Mouse (Mus musculus): ENCODE data around the gene Pid1. TPM values are rescaled to one million over a fixed set of nuclear protein-coding genes. Genes with fewer than 3 reads are reported as not detected.
A peak's percentile ranks its signal among the peaks of the same experiment; 100 is the strongest.
"Not testable (repeated sequence)": the region's sequence is repeated elsewhere in the genome, so short reads cannot be mapped to it uniquely, and the experiment has no call there.

Pid1 gene
- total RNA-seq, 2 experiments from 2014 or later, result 4.0 to 5.9 TPM

- DNase-seq (ENCODE audit: low spot score), result no peak
Measured at GRCm38 (mm10) chr1:84361389-84361788, 2.6 kb downstream of the Pid1 start.

GRCm38 (mm10) chr1:84359611-84360500, 4.1 kb downstream of the Pid1 start:
- DNase-seq (ENCODE audit: low spot score), result peak; percentile 69

DNA sequence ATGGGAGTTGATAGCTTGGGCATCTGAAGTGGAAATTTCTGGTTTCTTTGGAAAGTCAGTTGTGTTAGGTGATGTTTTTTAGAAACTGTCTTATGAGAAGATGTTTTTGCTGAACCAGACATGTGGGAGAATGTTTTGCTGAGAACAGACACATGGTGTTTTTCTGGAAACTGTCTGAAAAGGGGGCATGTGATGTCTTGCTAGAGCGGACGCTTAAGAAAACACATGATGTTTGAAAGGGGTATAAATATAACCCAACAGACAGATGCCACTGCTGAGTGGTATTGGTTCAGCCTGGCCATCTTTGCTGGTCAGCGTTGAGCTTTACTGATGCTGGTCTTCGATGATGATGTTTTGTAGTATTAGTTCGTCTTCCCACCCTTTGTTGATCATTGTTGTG, 6.8 kb downstream of the Pid1 start:
- no peak for DNase-seq (ENCODE audit: low spot score)

DNA sequence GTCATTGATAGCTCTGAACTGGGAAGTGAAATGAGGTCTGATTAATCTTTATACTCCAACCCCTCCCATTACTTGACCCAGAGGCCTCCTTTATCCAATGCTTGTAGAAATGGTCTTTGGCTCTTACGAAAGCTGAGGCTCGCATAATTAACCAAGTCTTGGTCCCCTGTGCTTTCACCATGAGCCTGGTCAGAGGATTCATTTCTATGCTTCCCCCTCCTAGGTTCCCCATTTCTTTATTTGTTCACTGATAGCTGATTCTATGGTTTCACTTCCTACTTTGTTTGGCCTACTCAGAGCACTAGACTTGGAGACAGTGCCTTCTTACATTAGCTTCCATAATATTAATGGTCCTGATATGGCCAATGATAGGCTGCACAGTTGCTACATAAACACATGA, 13.7 kb downstream of the Pid1 start:
- DNase-seq (ENCODE audit: low spot score), result no peak

GRCm38 (mm10) chr1:84347796-84348476, 16.0 kb downstream of the Pid1 start:
- DNase-seq (ENCODE audit: low spot score), result no peak

DNA sequence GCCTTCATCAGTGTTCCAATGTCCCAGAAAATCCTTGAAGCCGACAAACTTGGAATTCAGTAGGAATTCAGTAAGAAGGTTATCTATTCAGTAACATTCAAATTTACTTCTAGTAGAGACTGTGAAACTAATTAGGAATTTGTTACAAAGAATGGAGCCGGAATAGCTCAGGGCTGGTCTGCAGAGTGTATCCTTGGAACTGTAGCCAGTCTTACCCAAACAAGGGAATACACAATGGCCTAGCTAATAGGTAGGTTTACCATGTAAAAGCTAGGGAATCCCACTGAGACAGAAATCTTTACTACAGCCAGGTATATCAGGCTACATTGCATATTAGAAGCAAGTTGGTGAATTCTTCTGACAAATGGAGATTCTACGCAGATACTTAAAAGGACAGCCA, 31.2 kb downstream of the Pid1 start:
- not testable (repeated sequence) for DNase-seq (ENCODE audit: low spot score)

GRCm38 (mm10) chr1:84331861-84332260, 32.1 kb downstream of the Pid1 start:
- not testable (repeated sequence) for DNase-seq (ENCODE audit: low spot score)

GRCm38 (mm10) chr1:84325309-84325708, 38.7 kb downstream of the Pid1 start:
- peak; percentile 13 for DNase-seq (ENCODE audit: low spot score)

- peak; percentile 27 for DNase-seq (ENCODE audit: low spot score)
Measured at GRCm38 (mm10) chr1:84321327-84321726, 42.7 kb downstream of the Pid1 start.

DNA sequence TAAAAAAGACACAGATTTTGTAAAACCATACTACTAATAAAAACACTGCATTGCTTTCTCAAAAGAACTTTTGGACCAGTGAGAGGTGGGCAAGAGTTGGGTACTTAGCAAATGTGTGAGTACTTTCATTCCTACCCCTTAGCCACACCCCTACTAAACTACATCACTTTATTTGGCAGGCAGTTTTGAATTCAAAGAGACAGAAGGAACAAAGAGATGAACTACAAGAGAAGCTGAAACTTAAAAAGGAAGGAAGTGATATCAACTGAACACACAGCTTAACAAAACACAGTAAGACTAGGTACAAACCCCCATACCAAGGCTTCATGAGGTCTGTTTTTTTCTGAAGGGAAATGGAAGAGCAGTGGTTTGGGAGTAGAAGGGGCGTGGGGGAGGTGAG, 45.4 kb downstream of the Pid1 start:
- no peak for DNase-seq (ENCODE audit: low spot score)

- DNase-seq (ENCODE audit: low spot score), result no peak
Measured at GRCm38 (mm10) chr1:84317827-84318226, 46.2 kb downstream of the Pid1 start.

DNA sequence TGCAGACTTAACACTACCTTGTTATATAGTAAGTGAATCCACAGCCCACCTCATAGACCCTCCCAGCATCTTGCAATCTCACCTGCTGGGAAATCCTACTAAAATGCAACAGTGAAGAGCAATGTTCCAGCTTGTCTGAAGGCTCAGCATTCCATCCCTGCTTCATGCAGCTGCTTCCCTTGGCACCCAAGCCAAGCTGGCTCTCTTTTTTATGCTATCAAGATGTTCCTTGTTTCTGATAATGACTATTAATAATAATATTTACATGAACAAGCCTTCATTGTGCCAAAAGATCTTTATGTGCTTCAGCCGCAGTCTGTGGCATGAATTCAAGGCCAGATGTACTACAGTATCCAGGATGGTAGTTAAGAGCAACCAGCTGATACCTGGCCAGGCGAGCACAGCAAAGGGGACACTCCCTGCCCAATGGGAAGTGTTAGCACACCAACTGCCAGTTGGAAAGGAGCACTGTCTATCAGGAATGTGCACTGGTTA, 54.0 kb downstream of the Pid1 start:
- DNase-seq (ENCODE audit: low spot score), result no peak

GRCm38 (mm10) chr1:84305713-84306421, 58.1 kb downstream of the Pid1 start:
- no peak for DNase-seq (ENCODE audit: low spot score)

GRCm38 (mm10) chr1:84302788-84303187, 61.2 kb downstream of the Pid1 start:
- peak; percentile 54 for DNase-seq (ENCODE audit: low spot score)

GRCm38 (mm10) chr1:84299719-84300118, 64.3 kb downstream of the Pid1 start:
- DNase-seq (ENCODE audit: low spot score), result peak; percentile 40

GRCm38 (mm10) chr1:84286682-84287111, 77.3 kb downstream of the Pid1 start:
- peak; percentile 66 for DNase-seq (ENCODE audit: low spot score)

DNA sequence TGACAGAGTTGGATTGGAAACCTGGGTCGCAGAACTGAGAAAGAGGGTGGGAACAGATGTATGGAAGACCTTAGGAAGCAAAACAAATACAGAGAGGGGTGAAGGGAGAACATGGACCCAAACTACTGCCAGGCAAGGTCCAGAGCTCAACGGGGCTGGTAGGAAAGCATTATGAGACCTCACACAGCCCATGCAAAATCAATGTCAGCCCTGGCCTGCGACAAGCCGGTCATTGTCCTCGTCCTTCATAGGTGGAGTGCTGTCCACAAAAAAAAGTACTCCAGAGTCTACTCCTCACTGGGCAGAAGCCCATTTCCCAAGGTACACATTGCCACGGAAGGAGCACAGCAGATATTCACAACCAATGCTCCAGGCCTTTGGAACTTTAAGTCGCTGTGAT, 78.4 kb downstream of the Pid1 start:
- no peak for DNase-seq (ENCODE audit: low spot score)

GRCm38 (mm10) chr1:84284293-84285068, 79.5 kb downstream of the Pid1 start:
- peak; percentile 34 for DNase-seq (ENCODE audit: low spot score)

DNA sequence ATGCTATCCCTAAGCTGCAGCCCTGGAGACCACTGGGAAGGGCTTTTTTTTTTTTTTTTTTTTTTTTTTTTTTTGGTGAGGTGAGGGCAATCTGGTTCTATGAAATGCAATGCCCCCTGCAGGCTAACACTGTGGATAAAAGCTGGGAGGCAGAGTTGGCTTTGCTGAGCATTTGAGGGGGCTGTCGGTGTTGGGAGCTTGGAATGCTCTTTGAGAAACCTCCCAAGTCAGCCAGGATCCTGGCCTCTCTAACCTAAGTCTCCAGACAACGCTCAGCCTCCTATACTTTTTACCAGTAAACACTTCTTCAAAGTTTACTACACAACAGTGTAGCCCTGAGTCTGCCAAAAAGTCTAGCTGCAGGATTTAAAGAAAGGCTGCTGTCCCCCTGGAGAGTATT, 80.9 kb downstream of the Pid1 start:
- peak; percentile 43 for DNase-seq (ENCODE audit: low spot score)

DNA sequence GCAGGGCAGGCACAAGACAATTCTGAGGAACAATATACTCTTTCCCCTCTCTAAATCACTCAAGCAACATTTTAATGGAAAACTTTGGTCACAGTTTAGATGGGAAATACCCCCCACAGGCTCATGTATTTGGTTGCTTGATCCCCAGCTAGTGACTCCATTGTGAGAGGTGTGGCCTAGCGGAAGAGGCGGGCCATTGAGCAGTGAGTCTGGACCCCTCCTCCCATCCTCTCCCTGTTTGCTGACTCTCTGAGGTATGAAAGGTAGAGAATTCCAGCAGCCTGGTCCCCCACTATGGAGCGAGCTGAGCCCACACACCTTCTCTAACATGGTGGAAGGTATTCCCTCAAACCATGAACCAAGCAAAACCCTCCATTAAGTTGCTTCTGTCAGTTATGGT, 83.8 kb downstream of the Pid1 start:
- no peak for DNase-seq (ENCODE audit: low spot score)
